Mouse (Mus musculus) stomach, embryonic 14.5 days (tissue): ENCODE data around the gene Zswim8. TPM values are rescaled to one million over a fixed set of nuclear protein-coding genes. Genes with fewer than 3 reads are reported as not detected.

Source experiments
- ATAC-seq: fragments of 200-750 bp; cut with Nextera tagmentation; 2 replicates; pipeline ENCODE4 v1.8.0; 2017; ENCODE audit warnings: low read depth, moderate TSS enrichment; ENCODE audit not compliant: insufficient number of reproducible peaks, insufficient read depth, low FRiP score
- H3K27ac ChIP-seq: fragments of 300-500 bp; sonication (generic); 2 replicates; pipeline ENCODE4 v1.5.1; 2014; ENCODE audit warnings: mild to moderate bottlenecking, low read length, moderate library complexity, mixed read lengths
- H3K27me3 ChIP-seq: fragments of 300-500 bp; sonication (generic); 2 replicates; pipeline ENCODE4 v1.6.1; 2014; ENCODE audit warnings: low read length, control low read depth, mixed read lengths; ENCODE audit not compliant: control insufficient read depth, insufficient read depth
- H3K36me3 ChIP-seq: fragments of 300-500 bp; sonication (generic); 2 replicates; pipeline ENCODE4 v1.6.1; 2014; ENCODE audit warnings: mild to moderate bottlenecking, control low read depth, low read length, moderate library complexity, mixed read lengths; ENCODE audit not compliant: control insufficient read depth, insufficient read depth
- H3K4me1 ChIP-seq: fragments of 300-500 bp; sonication (generic); 2 replicates; pipeline ENCODE4 v1.6.1; 2014; ENCODE audit warnings: low read length, control low read depth, mixed read lengths; ENCODE audit not compliant: control insufficient read depth, insufficient read depth
- H3K4me2 ChIP-seq: fragments of 300-500 bp; sonication (generic); replicated peaks from 2 replicates; pipeline ENCODE4 v1.6.1; 2014; ENCODE audit warnings: low read depth, low read length, control low read depth
- H3K4me3 ChIP-seq: fragments of 300-500 bp; sonication (generic); 2 replicates; pipeline ENCODE4 v1.5.1; 2014; ENCODE audit warnings: low read depth, low read length, control low read depth
- H3K9ac ChIP-seq: fragments of 300-500 bp; sonication (generic); replicated peaks from 2 replicates; pipeline ENCODE4 v1.6.1; 2014; ENCODE audit warnings: low read depth, mild to moderate bottlenecking, control low read depth, low read length, moderate library complexity, mixed read lengths
- H3K9me3 ChIP-seq: fragments of 300-500 bp; sonication (generic); 2 replicates; pipeline ENCODE4 v1.6.1; 2016; ENCODE audit warnings: low read depth, low read length, control low read depth; ENCODE audit not compliant: control insufficient read depth
- WGBS: fragments of 180-500 bp; shearing (Covaris S2); extraction: QIAGEN DNeasy Blood & Tissue Kit; methylation state at CpG from one replicate; pipeline ENCODE4 v1.1.7; 2014; 5-methylcytosine and 5-hydroxymethylcytosine counted together
- polyA plus RNA-seq: library from polyadenylated mRNA; unstranded; fragments of >200 nt; fragmentation: Nextera tagmentation; extraction: Ambion mirVana; gene quantifications from 2 replicates; pipeline ENCODE4 v1.2.1, GENCODE M21; 2014

Gene Zswim8
- 35.9 and 38.6 TPM in 2 replicates for polyA plus RNA-seq

DNA sequence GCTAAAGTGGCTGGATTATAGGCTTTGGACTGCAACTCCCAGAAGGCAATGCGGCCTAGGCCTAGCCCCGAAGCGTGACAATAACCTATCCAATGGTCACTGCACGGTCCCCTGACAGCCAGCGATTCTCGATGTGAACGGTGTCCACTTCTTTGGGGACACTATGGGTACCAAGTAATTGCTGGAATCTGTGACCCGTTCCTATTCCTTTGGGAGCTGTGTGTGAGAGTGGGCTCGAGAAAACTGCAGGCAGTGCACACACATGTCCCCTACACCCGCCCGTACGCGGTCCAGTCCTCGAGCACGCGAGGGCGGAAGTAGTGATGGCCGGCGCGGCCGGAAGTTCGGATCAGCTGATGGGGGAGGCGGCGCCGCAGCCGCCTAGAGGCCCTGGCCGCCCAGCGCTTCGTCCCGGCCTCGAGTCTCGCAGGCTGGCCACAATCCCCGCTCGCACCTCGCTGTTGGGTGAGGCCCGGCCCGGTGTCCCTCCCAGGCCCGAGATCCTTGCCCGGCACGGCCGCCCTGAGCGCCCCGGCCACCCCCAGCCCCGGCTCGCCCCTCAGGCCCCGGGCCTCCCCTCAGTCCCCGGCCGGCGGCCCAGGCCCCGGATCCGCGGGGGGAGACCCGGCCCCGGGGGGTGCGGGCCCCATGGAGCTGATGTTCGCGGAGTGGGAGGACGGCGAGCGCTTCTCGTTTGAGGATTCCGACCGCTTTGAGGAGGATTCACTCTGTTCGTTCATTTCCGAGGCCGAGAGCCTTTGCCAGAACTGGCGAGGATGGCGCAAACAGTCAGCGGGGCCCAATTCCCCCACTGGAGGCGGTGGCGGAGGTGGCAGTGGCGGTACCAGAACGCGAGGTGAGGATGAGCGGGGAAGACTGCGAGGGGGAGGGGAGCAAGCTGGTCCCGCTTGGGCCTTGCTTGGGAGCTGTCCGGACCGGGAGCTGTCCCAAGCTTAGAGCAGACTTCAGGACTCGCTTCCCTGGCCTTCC is at the start of gene Zswim8:
TSS of gene Zswim8 (plus strand) at position 352 of the 990 bp plus-strand sequence.
- no peaks in the 10 kb centered on the region for H3K27me3 ChIP-seq
- peak; percentile 91 for ATAC-seq
- peak within 1 kb of the TSS; percentile 98 for H3K4me3 ChIP-seq
- H3K9me3 ChIP-seq: no peaks in the 10 kb centered on the region
- peaks cover 17% of the 10 kb centered on the region for H3K4me1 ChIP-seq
- peak within 1 kb of the TSS; percentile 87 for H3K27ac ChIP-seq
- WGBS: under 1% methylated on average over 74 of the region's 80 CpGs
- H3K9ac ChIP-seq: peak within 1 kb of the TSS; percentile 92
- peaks cover 30% of the 10 kb centered on the region for H3K36me3 ChIP-seq
- peak within 1 kb of the TSS; percentile 59 for H3K4me2 ChIP-seq

GRCm38 (mm10) chr14:20658326-20658725 is 49.0 kb upstream of the Zswim8 start:
- Histone ChIP-seq H3K36me3 (no peaks in the 10 kb centered on the region), H3K4me3 (no peak overlapping the region), H3K27me3 (no peaks in the 10 kb centered on the region), H3K9me3 (no peaks in the 10 kb centered on the region), H3K4me2 (no peak overlapping the region), H3K27ac (no peak overlapping the region), H3K9ac (no peak overlapping the region), H3K4me1 (0 out of 2 replicates have a peak, but pooled peaks cover 8% of the 10 kb centered on the region)
- ATAC-seq: no peak

GRCm38 (mm10) chr14:20658902-20659301 is 48.5 kb upstream of the Zswim8 start:
- H3K4me2 ChIP-seq: no peak overlapping the region

DNA sequence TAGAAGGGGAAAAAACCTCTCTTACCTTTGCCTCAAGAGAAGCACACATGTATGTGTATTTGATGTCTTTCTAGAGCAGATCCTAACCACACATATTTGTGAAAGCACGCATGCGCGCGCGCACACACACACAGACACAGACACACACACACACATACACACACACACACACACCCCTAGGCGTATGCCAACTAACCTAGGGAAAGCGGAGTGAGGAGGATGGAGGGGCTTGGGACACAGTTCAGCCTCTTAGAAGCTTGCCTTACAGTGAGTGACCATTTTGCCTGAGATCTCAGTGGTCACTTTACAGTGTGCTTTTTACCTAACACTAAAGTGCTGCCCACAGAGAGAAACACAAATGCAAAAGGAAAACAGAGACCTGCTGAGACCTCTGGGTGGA is 47.7 kb upstream of the Zswim8 start:
- Histone ChIP-seq H3K36me3 (no peaks in the 10 kb centered on the region), H3K4me1 (0 out of 2 replicates have a peak, but pooled peaks cover 8% of the 10 kb centered on the region), H3K27me3 (no peaks in the 10 kb centered on the region), H3K9me3 (no peaks in the 10 kb centered on the region), H3K27ac (no peak overlapping the region), H3K4me3 (no peak overlapping the region), H3K9ac (no peak overlapping the region), H3K4me2 (no peak overlapping the region)
- WGBS: 99% methylated on average over 7 of the region's 7 CpGs
- no peak for ATAC-seq

More at GRCm38 (mm10) chr14:20658902-20659301, 48.5 kb upstream of the Zswim8 start:
- ATAC-seq: no peak
- H3K36me3 ChIP-seq: no peaks in the 10 kb centered on the region
- H3K9me3 ChIP-seq: no peaks in the 10 kb centered on the region
- 0 out of 2 replicates have a peak, but pooled peaks cover 8% of the 10 kb centered on the region for H3K4me1 ChIP-seq
- H3K27ac ChIP-seq: no peak overlapping the region
- 89% methylated on average over 6 of the region's 6 CpGs for WGBS
- no peak overlapping the region for H3K9ac ChIP-seq
- H3K27me3 ChIP-seq: no peaks in the 10 kb centered on the region
- no peak overlapping the region for H3K4me3 ChIP-seq

GRCm38 (mm10) chr14:20660827-20661660 is 46.3 kb upstream of the Zswim8 start:
- ATAC-seq: peak; percentile 84
- Histone ChIP-seq H3K27me3 (no peaks in the 10 kb centered on the region), H3K36me3 (no peaks in the 10 kb centered on the region), H3K9me3 (no peaks in the 10 kb centered on the region), H3K4me3 (peak overlapping the region; percentile 68), H3K4me1 (0 out of 2 replicates have a peak, but pooled peaks cover 8% of the 10 kb centered on the region), H3K9ac (peak overlapping the region; percentile 69), H3K4me2 (peak overlapping the region; percentile 90), H3K27ac (peak overlapping the region; percentile 94)
- 1% methylated on average over 52 of the region's 52 CpGs for WGBS

- Histone ChIP-seq H3K4me2 (peak overlapping the region; percentile 90), H3K27ac (peak overlapping the region; percentile 94), H3K36me3 (no peaks in the 10 kb centered on the region), H3K4me1 (0 out of 2 replicates have a peak, but pooled peaks cover 8% of the 10 kb centered on the region), H3K9me3 (no peaks in the 10 kb centered on the region), H3K27me3 (no peaks in the 10 kb centered on the region), H3K9ac (peak overlapping the region; percentile 69), H3K4me3 (peak overlapping the region; percentile 68)
- peak; percentile 31 for ATAC-seq
- 10% methylated on average over 19 of the region's 19 CpGs for WGBS
These were observed 45.6 kb upstream of the Zswim8 start for GRCm38 (mm10) chr14:20661661-20662331.

DNA sequence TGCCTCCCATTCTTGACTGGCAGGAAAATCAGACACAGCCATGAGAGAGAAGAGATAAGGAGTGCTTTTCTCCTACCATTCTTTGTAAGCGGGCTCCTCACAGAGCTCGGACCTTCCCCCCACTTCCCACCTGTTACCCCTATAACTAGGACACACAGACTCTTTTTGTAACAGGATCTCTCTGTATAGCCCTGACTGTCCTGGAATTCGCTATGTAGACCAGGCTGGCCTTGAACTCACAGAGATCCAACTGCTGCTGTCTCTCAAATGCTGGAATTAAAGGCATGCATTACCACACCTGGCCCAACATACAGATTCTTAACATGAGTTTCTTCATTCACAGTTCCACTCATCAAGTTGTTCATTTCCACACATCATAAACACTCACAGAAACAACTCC is 44.6 kb upstream of the Zswim8 start:
- no peaks in the 10 kb centered on the region for H3K9me3 ChIP-seq
- no peaks in the 10 kb centered on the region for H3K36me3 ChIP-seq
- H3K27ac ChIP-seq: no peak overlapping the region
- ATAC-seq: no peak
- H3K4me1 ChIP-seq: 0 out of 2 replicates have a peak, but pooled peaks cover 8% of the 10 kb centered on the region
- no peaks in the 10 kb centered on the region for H3K27me3 ChIP-seq
- H3K9ac ChIP-seq: no peak overlapping the region
- 84% methylated on average over 3 of the region's 3 CpGs for WGBS
- no peak overlapping the region for H3K4me3 ChIP-seq
- H3K4me2 ChIP-seq: 0 out of 2 replicates have a peak overlapping the region, but pooled peaks have one; percentile 90
